Mouse (Mus musculus): ENCODE results near the gene Layn. TPM values are rescaled to one million over a fixed set of nuclear protein-coding genes. Genes with fewer than 3 reads are reported as not detected.

Layn gene
- polyA plus RNA-seq, 1 experiment from 2014 or later, result 0.84 TPM

GRCm38 (mm10) chr9:51081614-51082013 lies 4.7 kb upstream of the Layn start:
- H3K9ac ChIP-seq (replicated peaks; ENCODE audit: low read length), result no peak overlapping the region
- WGBS, result 84% methylated on average over 5 of the region's 5 CpGs
- no peaks in the 10 kb centered on the region for H3K9me3 ChIP-seq (ENCODE audit: control insufficient read depth, low read length)
- H3K27ac ChIP-seq (replicated peaks; ENCODE audit: low read depth, low read length), result no peak overlapping the region
- no peaks in the 10 kb centered on the region for H3K36me3 ChIP-seq (ENCODE audit: control insufficient read depth, insufficient read depth, low read length)
- H3K4me1 ChIP-seq (ENCODE audit: control insufficient read depth, insufficient read depth, low read length), result peaks cover 4% of the 10 kb centered on the region; the same call in 1 of the 2 replicates
- H3K27me3 ChIP-seq (ENCODE audit: control insufficient read depth, insufficient read depth, low read length), result no peaks in the 10 kb centered on the region; the same call in 1 of the 2 replicates
- H3K4me3 ChIP-seq (replicated peaks; ENCODE audit: low read depth, low read length), result no peak overlapping the region
- ATAC-seq (ENCODE audit: low FRiP score, low TSS enrichment) (no peak), DNase-seq (no peak)
- H3K4me2 ChIP-seq (ENCODE audit: low read length), result no peak overlapping the region

GRCm38 (mm10) chr9:51076300-51076978 lies 455 bp downstream of the Layn start:
- under 1% methylated on average over 17 of the region's 17 CpGs for WGBS
- Histone ChIP-seq H3K27ac (replicated peaks; ENCODE audit: low read depth, low read length) (no peak overlapping the region), H3K9ac (replicated peaks; ENCODE audit: low read length) (peak overlapping the region; percentile 31), H3K9me3 (ENCODE audit: control insufficient read depth, low read length) (no peaks in the 10 kb centered on the region), H3K36me3 (ENCODE audit: control insufficient read depth, insufficient read depth, low read length) (no peaks in the 10 kb centered on the region), H3K4me3 (replicated peaks; ENCODE audit: low read depth, low read length) (peak overlapping the region; percentile 30), H3K4me1 (ENCODE audit: control insufficient read depth, insufficient read depth, low read length) (peaks cover 13% of the 10 kb centered on the region), H3K4me2 (ENCODE audit: low read length) (peak overlapping the region; percentile 64), H3K27me3 (ENCODE audit: control insufficient read depth, insufficient read depth, low read length) (no peaks in the 10 kb centered on the region; the same call in 1 of the 2 replicates)
- peak; percentile 23 for DNase-seq
- peak; percentile 14; the same call in 1 of the 2 replicates for ATAC-seq (ENCODE audit: low FRiP score, low TSS enrichment)

GRCm38 (mm10) chr9:51075780-51076179 lies 1.1 kb downstream of the Layn start:
- no peak for ATAC-seq (ENCODE audit: low FRiP score, low TSS enrichment)
- H3K9ac ChIP-seq (replicated peaks; ENCODE audit: low read length), result no peak overlapping the region
- H3K27ac ChIP-seq (replicated peaks; ENCODE audit: low read depth, low read length), result no peak overlapping the region
- H3K4me1 ChIP-seq (ENCODE audit: control insufficient read depth, insufficient read depth, low read length), result peaks cover 13% of the 10 kb centered on the region
- H3K4me2 ChIP-seq (ENCODE audit: low read length), result peak overlapping the region; percentile 64
- H3K36me3 ChIP-seq (ENCODE audit: control insufficient read depth, insufficient read depth, low read length), result no peaks in the 10 kb centered on the region
- H3K9me3 ChIP-seq (ENCODE audit: control insufficient read depth, low read length), result no peaks in the 10 kb centered on the region
- H3K27me3 ChIP-seq (ENCODE audit: control insufficient read depth, insufficient read depth, low read length), result no peaks in the 10 kb centered on the region; the same call in 1 of the 2 replicates
- no peak overlapping the region for H3K4me3 ChIP-seq (replicated peaks; ENCODE audit: low read depth, low read length)
- WGBS, result 32% methylated on average over 3 of the region's 3 CpGs
- DNase-seq, result peak; percentile 18

- DNase-seq, result no peak
- ATAC-seq (ENCODE audit: low FRiP score, low TSS enrichment), result no peak
- WGBS, result 84% methylated on average over 4 of the region's 4 CpGs
Observed at GRCm38 (mm10) chr9:51070801-51071200, 6.1 kb downstream of the Layn start.

GRCm38 (mm10) chr9:51068202-51068601 lies 8.7 kb downstream of the Layn start:
- H3K9me3 ChIP-seq (ENCODE audit: control insufficient read depth, low read length), result no peaks in the 10 kb centered on the region
- no peaks in the 10 kb centered on the region for H3K36me3 ChIP-seq (ENCODE audit: control insufficient read depth, insufficient read depth, low read length)
- H3K9ac ChIP-seq (replicated peaks; ENCODE audit: low read length), result no peak overlapping the region
- DNase-seq, result no peak
- no peaks in the 10 kb centered on the region for H3K4me1 ChIP-seq (ENCODE audit: control insufficient read depth, insufficient read depth, low read length)
- ATAC-seq (ENCODE audit: low FRiP score, low TSS enrichment), result no peak
- H3K27ac ChIP-seq (replicated peaks; ENCODE audit: low read depth, low read length), result no peak overlapping the region
- H3K27me3 ChIP-seq (ENCODE audit: control insufficient read depth, insufficient read depth, low read length), result no peaks in the 10 kb centered on the region
- no peak overlapping the region for H3K4me2 ChIP-seq (ENCODE audit: low read length)
- 71% methylated on average over 3 of the region's 3 CpGs for WGBS
- no peak overlapping the region for H3K4me3 ChIP-seq (replicated peaks; ENCODE audit: low read depth, low read length)

More at GRCm38 (mm10) chr9:51070801-51071200, 6.1 kb downstream of the Layn start:
- Histone ChIP-seq H3K4me1 (ENCODE audit: control insufficient read depth, insufficient read depth, low read length) (peaks cover 2% of the 10 kb centered on the region; the same call in 1 of the 2 replicates), H3K27ac (replicated peaks; ENCODE audit: low read depth, low read length) (no peak overlapping the region), H3K4me2 (ENCODE audit: low read length) (no peak overlapping the region), H3K4me3 (replicated peaks; ENCODE audit: low read depth, low read length) (no peak overlapping the region), H3K9me3 (ENCODE audit: control insufficient read depth, low read length) (no peaks in the 10 kb centered on the region), H3K9ac (replicated peaks; ENCODE audit: low read length) (no peak overlapping the region), H3K27me3 (ENCODE audit: control insufficient read depth, insufficient read depth, low read length) (no peaks in the 10 kb centered on the region), H3K36me3 (ENCODE audit: control insufficient read depth, insufficient read depth, low read length) (no peaks in the 10 kb centered on the region)

GRCm38 (mm10) chr9:51060601-51061000 lies 16.3 kb downstream of the Layn start, which contains the start of gene Btg4:
Gene Btg4, plus strand, starts transcription at chr9:51060901.
- Histone ChIP-seq H3K4me1 (ENCODE audit: control insufficient read depth, insufficient read depth, low read length) (no peaks in the 10 kb centered on the region), H3K9me3 (ENCODE audit: control insufficient read depth, low read length) (no peaks in the 10 kb centered on the region), H3K4me2 (ENCODE audit: low read length) (no peak within 1 kb of the TSS), H3K9ac (replicated peaks; ENCODE audit: low read length) (no peak within 1 kb of the TSS), H3K27me3 (ENCODE audit: control insufficient read depth, insufficient read depth, low read length) (no peaks in the 10 kb centered on the region), H3K4me3 (replicated peaks; ENCODE audit: low read depth, low read length) (no peak within 1 kb of the TSS), H3K36me3 (ENCODE audit: control insufficient read depth, insufficient read depth, low read length) (no peaks in the 10 kb centered on the region), H3K27ac (replicated peaks; ENCODE audit: low read depth, low read length) (no peak within 1 kb of the TSS)
- DNase-seq (no peak), ATAC-seq (ENCODE audit: low FRiP score, low TSS enrichment) (no peak)
- 86% methylated on average over 2 of the region's 2 CpGs for WGBS

GRCm38 (mm10) chr9:51058951-51059521 lies 17.9 kb downstream of the Layn start:
- no peak overlapping the region for H3K4me2 ChIP-seq (ENCODE audit: low read length)
- ATAC-seq (ENCODE audit: low FRiP score, low TSS enrichment) (no peak), DNase-seq (no peak)
- 80% methylated on average over 4 of the region's 4 CpGs for WGBS
- H3K27ac ChIP-seq (replicated peaks; ENCODE audit: low read depth, low read length), result no peak overlapping the region
- no peak overlapping the region for H3K9ac ChIP-seq (replicated peaks; ENCODE audit: low read length)
- no peaks in the 10 kb centered on the region for H3K36me3 ChIP-seq (ENCODE audit: control insufficient read depth, insufficient read depth, low read length)
- H3K9me3 ChIP-seq (ENCODE audit: control insufficient read depth, low read length), result no peaks in the 10 kb centered on the region
- no peaks in the 10 kb centered on the region for H3K4me1 ChIP-seq (ENCODE audit: control insufficient read depth, insufficient read depth, low read length)
- H3K4me3 ChIP-seq (replicated peaks; ENCODE audit: low read depth, low read length), result no peak overlapping the region
- no peaks in the 10 kb centered on the region for H3K27me3 ChIP-seq (ENCODE audit: control insufficient read depth, insufficient read depth, low read length)

GRCm38 (mm10) chr9:51056360-51057324 lies 20.3 kb downstream of the Layn start:
- Histone ChIP-seq H3K9ac (replicated peaks; ENCODE audit: low read length) (no peak overlapping the region), H3K4me3 (replicated peaks; ENCODE audit: low read depth, low read length) (no peak overlapping the region), H3K9me3 (ENCODE audit: control insufficient read depth, low read length) (no peaks in the 10 kb centered on the region), H3K4me2 (ENCODE audit: low read length) (no peak overlapping the region), H3K4me1 (ENCODE audit: control insufficient read depth, insufficient read depth, low read length) (no peaks in the 10 kb centered on the region), H3K27ac (replicated peaks; ENCODE audit: low read depth, low read length) (no peak overlapping the region), H3K27me3 (ENCODE audit: control insufficient read depth, insufficient read depth, low read length) (no peaks in the 10 kb centered on the region), H3K36me3 (ENCODE audit: control insufficient read depth, insufficient read depth, low read length) (no peaks in the 10 kb centered on the region)
- ATAC-seq (ENCODE audit: low FRiP score, low TSS enrichment), result no peak
- no peak for DNase-seq
- 79% methylated on average over 3 of the region's 3 CpGs for WGBS
